Mouse (Mus musculus): ENCODE results near the gene 1700057G04Rik. TPM values are rescaled to one million over a fixed set of nuclear protein-coding genes. Genes with fewer than 3 reads are reported as not detected.

The 1700057G04Rik gene
- not detected for polyA plus RNA-seq (2017; shearing (Covaris generic))

GRCm38 (mm10) chr9:92309077-92309476 is at the start of gene 1700057G04Rik:
1700057G04Rik (plus strand) TSS chr9:92309377.

GRCm38 (mm10) chr9:92275486-92276207 is 33.5 kb upstream of the 1700057G04Rik start, which contains the start of gene Plscr2:
Plscr2 (plus strand) TSS chr9:92275602.

Other genes with a start within 250 kb of the 1700057G04Rik start
- gene Plscr5, start 116.4 kb upstream of the 1700057G04Rik start, polyA plus RNA-seq (2017; shearing (Covaris generic)), result not detected
- 55.9 TPM for gene Plscr1, start 59.6 kb upstream of the 1700057G04Rik start, polyA plus RNA-seq (2017; shearing (Covaris generic))
- not detected for gene Plscr2, start 33.8 kb upstream of the 1700057G04Rik start, polyA plus RNA-seq (2017; shearing (Covaris generic))
- gene Plscr4, start 148.0 kb downstream of the 1700057G04Rik start, polyA plus RNA-seq (2017; shearing (Covaris generic)), result 0.44 TPM
- 1.7 TPM for gene Plod2, start 232.8 kb downstream of the 1700057G04Rik start, polyA plus RNA-seq (2017; shearing (Covaris generic))

All from activated CD4-positive, CD25-positive, alpha-beta regulatory T cell, adult 9 weeks (primary cell).